Mouse (Mus musculus): ENCODE data around the gene Pagr1a. TPM values are rescaled to one million over a fixed set of nuclear protein-coding genes. Genes with fewer than 3 reads are reported as not detected.
A peak's percentile ranks its signal among the peaks of the same experiment; 100 is the strongest.

Gene Pagr1a
- polyA plus RNA-seq, 1 experiment from 2014 or later = 30.5 TPM

GRCm38 (mm10) chr7:127017950-127018345 is 796 bp upstream of the Pagr1a start:
- DNase-seq (ENCODE audit: low spot score) = no peak
- Histone ChIP-seq H3K9me3 (ENCODE audit: control insufficient read depth, low read length) (no peaks in the 10 kb centered on the region), H3K27me3 (replicated peaks; ENCODE audit: control insufficient read depth, insufficient read depth, low read length) (no peaks in the 10 kb centered on the region), H3K27ac (replicated peaks; ENCODE audit: low read depth, low read length) (peak overlapping the region; percentile 77), H3K36me3 (ENCODE audit: control insufficient read depth, insufficient read depth, low read length) (peaks cover 40% of the 10 kb centered on the region), H3K4me2 (ENCODE audit: low read depth, low read length) (peak overlapping the region; percentile 83), H3K4me1 (ENCODE audit: control insufficient read depth, insufficient read depth, low read length) (peaks cover 30% of the 10 kb centered on the region), H3K4me3 (ENCODE audit: low read depth, low read length) (peak overlapping the region; percentile 73), H3K9ac (ENCODE audit: low read depth, low read length) (peak overlapping the region; percentile 80)
- 50% methylated on average over 6 of the region's 6 CpGs for WGBS
- no peak for ATAC-seq (ENCODE audit: low read depth)

GRCm38 (mm10) chr7:127016486-127016938 is 640 bp downstream of the Pagr1a start:
- ATAC-seq (ENCODE audit: low read depth) (peak; percentile 26), DNase-seq (ENCODE audit: low spot score) (no peak)
- peak overlapping the region; percentile 73 for H3K4me3 ChIP-seq (ENCODE audit: low read depth, low read length)
- no peaks in the 10 kb centered on the region for H3K9me3 ChIP-seq (ENCODE audit: control insufficient read depth, low read length)
- under 1% methylated on average over 22 of the region's 22 CpGs for WGBS
- H3K36me3 ChIP-seq (ENCODE audit: control insufficient read depth, insufficient read depth, low read length) = peaks cover 40% of the 10 kb centered on the region
- no peaks in the 10 kb centered on the region for H3K27me3 ChIP-seq (replicated peaks; ENCODE audit: control insufficient read depth, insufficient read depth, low read length)
- H3K9ac ChIP-seq (ENCODE audit: low read depth, low read length) = peak overlapping the region; percentile 80
- H3K4me2 ChIP-seq (ENCODE audit: low read depth, low read length) = peak overlapping the region; percentile 83
- peak overlapping the region; percentile 92 for H3K27ac ChIP-seq (replicated peaks; ENCODE audit: low read depth, low read length)
- H3K4me1 ChIP-seq (ENCODE audit: control insufficient read depth, insufficient read depth, low read length) = peaks cover 29% of the 10 kb centered on the region

- H3K4me2 ChIP-seq (ENCODE audit: low read depth, low read length) = peak within 1 kb of the TSS; percentile 83
- no peak for ATAC-seq (ENCODE audit: low read depth)
- peaks cover 40% of the 10 kb centered on the region for H3K36me3 ChIP-seq (ENCODE audit: control insufficient read depth, insufficient read depth, low read length)
- no peaks in the 10 kb centered on the region for H3K27me3 ChIP-seq (replicated peaks; ENCODE audit: control insufficient read depth, insufficient read depth, low read length)
- peaks cover 29% of the 10 kb centered on the region for H3K4me1 ChIP-seq (ENCODE audit: control insufficient read depth, insufficient read depth, low read length)
- peak within 1 kb of the TSS; percentile 80 for H3K9ac ChIP-seq (ENCODE audit: low read depth, low read length)
- DNase-seq (ENCODE audit: low spot score) = no peak
- H3K4me3 ChIP-seq (ENCODE audit: low read depth, low read length) = peak within 1 kb of the TSS; percentile 73
- peak within 1 kb of the TSS; percentile 92 for H3K27ac ChIP-seq (replicated peaks; ENCODE audit: low read depth, low read length)
- H3K9me3 ChIP-seq (ENCODE audit: control insufficient read depth, low read length) = no peaks in the 10 kb centered on the region
These were observed 869 bp downstream of the Pagr1a start, which contains the start of gene Pagr1b for GRCm38 (mm10) chr7:127016481-127016485. Gene Pagr1b, minus strand, starts transcription at chr7:127016484.

- H3K4me2 ChIP-seq (ENCODE audit: low read depth, low read length) = peak overlapping the region; percentile 83
- ATAC-seq (ENCODE audit: low read depth) (no peak), DNase-seq (ENCODE audit: low spot score) (peak; percentile 69)
- peak overlapping the region; percentile 92 for H3K27ac ChIP-seq (replicated peaks; ENCODE audit: low read depth, low read length)
- peak overlapping the region; percentile 73 for H3K4me3 ChIP-seq (ENCODE audit: low read depth, low read length)
- peak overlapping the region; percentile 80 for H3K9ac ChIP-seq (ENCODE audit: low read depth, low read length)
- H3K27me3 ChIP-seq (replicated peaks; ENCODE audit: control insufficient read depth, insufficient read depth, low read length) = no peaks in the 10 kb centered on the region
- WGBS = 3% methylated on average over 10 of the region's 10 CpGs
- peaks cover 29% of the 10 kb centered on the region for H3K4me1 ChIP-seq (ENCODE audit: control insufficient read depth, insufficient read depth, low read length)
- peaks cover 40% of the 10 kb centered on the region for H3K36me3 ChIP-seq (ENCODE audit: control insufficient read depth, insufficient read depth, low read length)
- no peaks in the 10 kb centered on the region for H3K9me3 ChIP-seq (ENCODE audit: control insufficient read depth, low read length)
These were observed 1.1 kb downstream of the Pagr1a start for GRCm38 (mm10) chr7:127016081-127016480.

- Histone ChIP-seq H3K4me1 (ENCODE audit: control insufficient read depth, insufficient read depth, low read length) (peaks cover 26% of the 10 kb centered on the region), H3K9ac (ENCODE audit: low read depth, low read length) (peak overlapping the region; percentile 80; the same call in 1 of the 2 replicates), H3K27ac (replicated peaks; ENCODE audit: low read depth, low read length) (no peak overlapping the region), H3K9me3 (ENCODE audit: control insufficient read depth, low read length) (no peaks in the 10 kb centered on the region), H3K27me3 (replicated peaks; ENCODE audit: control insufficient read depth, insufficient read depth, low read length) (no peaks in the 10 kb centered on the region), H3K36me3 (ENCODE audit: control insufficient read depth, insufficient read depth, low read length) (peaks cover 40% of the 10 kb centered on the region), H3K4me3 (ENCODE audit: low read depth, low read length) (no peak overlapping the region), H3K4me2 (ENCODE audit: low read depth, low read length) (peak overlapping the region; percentile 48; the same call in 1 of the 2 replicates)
- DNase-seq (ENCODE audit: low spot score) (no peak), ATAC-seq (ENCODE audit: low read depth) (no peak)
- WGBS = 90% methylated on average over 12 of the region's 12 CpGs
These were observed 2.2 kb downstream of the Pagr1a start for GRCm38 (mm10) chr7:127014993-127015392.

GRCm38 (mm10) chr7:127014320-127014719 is 2.8 kb downstream of the Pagr1a start, which contains the start of gene Mvp:
Gene Mvp, minus strand, starts transcription at chr7:127014621.
- peak within 1 kb of the TSS; percentile 73 for H3K4me3 ChIP-seq (ENCODE audit: low read depth, low read length)
- ATAC-seq (ENCODE audit: low read depth) (no peak), DNase-seq (ENCODE audit: low spot score) (peak; percentile 38)
- peak within 1 kb of the TSS; percentile 83 for H3K4me2 ChIP-seq (ENCODE audit: low read depth, low read length)
- H3K9ac ChIP-seq (ENCODE audit: low read depth, low read length) = peak within 1 kb of the TSS; percentile 80; the same call in 1 of the 2 replicates
- H3K9me3 ChIP-seq (ENCODE audit: control insufficient read depth, low read length) = no peaks in the 10 kb centered on the region
- peaks cover 40% of the 10 kb centered on the region for H3K36me3 ChIP-seq (ENCODE audit: control insufficient read depth, insufficient read depth, low read length)
- H3K27me3 ChIP-seq (replicated peaks; ENCODE audit: control insufficient read depth, insufficient read depth, low read length) = no peaks in the 10 kb centered on the region
- no peak within 1 kb of the TSS; the same call in 1 of the 2 replicates for H3K27ac ChIP-seq (replicated peaks; ENCODE audit: low read depth, low read length)
- WGBS = 49% methylated on average over 11 of the region's 11 CpGs
- peaks cover 21% of the 10 kb centered on the region for H3K4me1 ChIP-seq (ENCODE audit: control insufficient read depth, insufficient read depth, low read length)

- no peak overlapping the region for H3K27ac ChIP-seq (replicated peaks; ENCODE audit: low read depth, low read length)
- DNase-seq (ENCODE audit: low spot score) (no peak), ATAC-seq (ENCODE audit: low read depth) (no peak)
- no peak overlapping the region for H3K9ac ChIP-seq (ENCODE audit: low read depth, low read length)
- no peaks in the 10 kb centered on the region for H3K27me3 ChIP-seq (replicated peaks; ENCODE audit: control insufficient read depth, insufficient read depth, low read length)
- no peaks in the 10 kb centered on the region for H3K9me3 ChIP-seq (ENCODE audit: control insufficient read depth, low read length)
- H3K4me1 ChIP-seq (ENCODE audit: control insufficient read depth, insufficient read depth, low read length) = peaks cover 14% of the 10 kb centered on the region
- peaks cover 40% of the 10 kb centered on the region for H3K36me3 ChIP-seq (ENCODE audit: control insufficient read depth, insufficient read depth, low read length)
- WGBS = 95% methylated on average over 6 of the region's 6 CpGs
- H3K4me3 ChIP-seq (ENCODE audit: low read depth, low read length) = no peak overlapping the region
- no peak overlapping the region for H3K4me2 ChIP-seq (ENCODE audit: low read depth, low read length)
These were observed 3.8 kb downstream of the Pagr1a start for GRCm38 (mm10) chr7:127013385-127013784.

- peaks cover 40% of the 10 kb centered on the region for H3K36me3 ChIP-seq (ENCODE audit: control insufficient read depth, insufficient read depth, low read length)
- no peak overlapping the region for H3K4me2 ChIP-seq (ENCODE audit: low read depth, low read length)
- H3K9me3 ChIP-seq (ENCODE audit: control insufficient read depth, low read length) = no peaks in the 10 kb centered on the region
- H3K4me3 ChIP-seq (ENCODE audit: low read depth, low read length) = no peak overlapping the region
- WGBS = 98% methylated on average over 10 of the region's 10 CpGs
- no peak overlapping the region for H3K9ac ChIP-seq (ENCODE audit: low read depth, low read length)
- ATAC-seq (ENCODE audit: low read depth) (no peak), DNase-seq (ENCODE audit: low spot score) (no peak)
- peaks cover 9% of the 10 kb centered on the region for H3K4me1 ChIP-seq (ENCODE audit: control insufficient read depth, insufficient read depth, low read length)
- no peaks in the 10 kb centered on the region for H3K27me3 ChIP-seq (replicated peaks; ENCODE audit: control insufficient read depth, insufficient read depth, low read length)
- no peak overlapping the region for H3K27ac ChIP-seq (replicated peaks; ENCODE audit: low read depth, low read length)
These were observed 4.3 kb downstream of the Pagr1a start for GRCm38 (mm10) chr7:127012845-127013244.

- ATAC-seq (ENCODE audit: low read depth) (no peak), DNase-seq (ENCODE audit: low spot score) (no peak)
- H3K9ac ChIP-seq (ENCODE audit: low read depth, low read length) = no peak overlapping the region
- no peak overlapping the region for H3K4me2 ChIP-seq (ENCODE audit: low read depth, low read length)
- H3K36me3 ChIP-seq (ENCODE audit: control insufficient read depth, insufficient read depth, low read length) = peaks cover 40% of the 10 kb centered on the region
- no peaks in the 10 kb centered on the region for H3K27me3 ChIP-seq (replicated peaks; ENCODE audit: control insufficient read depth, insufficient read depth, low read length)
- H3K4me1 ChIP-seq (ENCODE audit: control insufficient read depth, insufficient read depth, low read length) = peaks cover 5% of the 10 kb centered on the region; the same call in 1 of the 2 replicates
- H3K27ac ChIP-seq (replicated peaks; ENCODE audit: low read depth, low read length) = no peak overlapping the region
- 90% methylated on average over 6 of the region's 6 CpGs for WGBS
- no peak overlapping the region for H3K4me3 ChIP-seq (ENCODE audit: low read depth, low read length)
- H3K9me3 ChIP-seq (ENCODE audit: control insufficient read depth, low read length) = no peaks in the 10 kb centered on the region
These were observed 4.8 kb downstream of the Pagr1a start for GRCm38 (mm10) chr7:127012374-127012773.

Measured in embryonic facial prominence, embryonic 14.5 days (tissue).